Mouse (Mus musculus): ENCODE measurements around the gene Asb10.
A peak's percentile ranks its signal among the peaks of the same experiment; 100 is the strongest.
"Not testable (repeated sequence)": the region's sequence is repeated elsewhere in the genome, so short reads cannot be mapped to it uniquely, and the experiment has no call there.

Gene Asb10

GRCm38 (mm10) chr5:24540387-24541143 lies at the start of gene Asb10:
Asb10 (minus strand) TSS chr5:24540978.
- no peak for DNase-seq (ENCODE audit: low spot score)

- DNase-seq (ENCODE audit: low spot score), result no peak
Observed at GRCm38 (mm10) chr5:24589511-24590500, 49.0 kb upstream of the Asb10 start.

- no peak for DNase-seq (ENCODE audit: low spot score)
Observed at GRCm38 (mm10) chr5:24587200-24587577, 46.4 kb upstream of the Asb10 start.

GRCm38 (mm10) chr5:24586547-24587199 lies 45.9 kb upstream of the Asb10 start, which contains the start of gene Chpf2:
Chpf2 (plus strand) TSS chr5:24586741.
- peak; percentile 70 for DNase-seq (ENCODE audit: low spot score)

GRCm38 (mm10) chr5:24586106-24586505 lies 45.3 kb upstream of the Asb10 start:
- DNase-seq (ENCODE audit: low spot score), result no peak

- DNase-seq (ENCODE audit: low spot score), result no peak
Observed at GRCm38 (mm10) chr5:24578109-24578963, 37.6 kb upstream of the Asb10 start.

GRCm38 (mm10) chr5:24577183-24577929 lies 36.6 kb upstream of the Asb10 start, which contains the start of gene Abcf2:
Abcf2 (minus strand) TSS chr5:24577467.
- peak; percentile 100 for DNase-seq (ENCODE audit: low spot score)

GRCm38 (mm10) chr5:24576801-24577182 lies 36.0 kb upstream of the Asb10 start:
- DNase-seq (ENCODE audit: low spot score), result no peak

- DNase-seq (ENCODE audit: low spot score), result no peak
Observed at GRCm38 (mm10) chr5:24575948-24576347, 35.2 kb upstream of the Asb10 start.

- DNase-seq (ENCODE audit: low spot score), result no peak
Observed at GRCm38 (mm10) chr5:24556709-24557108, 15.9 kb upstream of the Asb10 start, which contains the start of gene 4931409K22Rik. 4931409K22Rik (minus strand) TSS chr5:24556809.

GRCm38 (mm10) chr5:24555335-24555734 lies 14.6 kb upstream of the Asb10 start:
- not testable (repeated sequence) for DNase-seq (ENCODE audit: low spot score)

GRCm38 (mm10) chr5:24553621-24554244 lies 13.0 kb upstream of the Asb10 start:
- DNase-seq (ENCODE audit: low spot score), result peak; percentile 33

- DNase-seq (ENCODE audit: low spot score), result no peak
Observed at GRCm38 (mm10) chr5:24551317-24551688, 10.5 kb upstream of the Asb10 start.

- DNase-seq (ENCODE audit: low spot score), result peak; percentile 26
Observed at GRCm38 (mm10) chr5:24550598-24551316, 10.0 kb upstream of the Asb10 start.

- DNase-seq (ENCODE audit: low spot score), result no peak
Observed at GRCm38 (mm10) chr5:24542643-24543042, 1.9 kb upstream of the Asb10 start.

GRCm38 (mm10) chr5:24541144-24541569 lies 379 bp upstream of the Asb10 start:
- no peak for DNase-seq (ENCODE audit: low spot score)

- no peak for DNase-seq (ENCODE audit: low spot score)
Observed at GRCm38 (mm10) chr5:24539571-24540296, 1.0 kb downstream of the Asb10 start.

- DNase-seq (ENCODE audit: low spot score), result no peak
Observed at GRCm38 (mm10) chr5:24537618-24538017, 3.2 kb downstream of the Asb10 start.

GRCm38 (mm10) chr5:24536511-24536910 lies 4.3 kb downstream of the Asb10 start:
- DNase-seq (ENCODE audit: low spot score), result peak; percentile 47

All from ovary, adult 18-20 months (tissue).